Mouse (Mus musculus): ENCODE measurements around the gene Xntrpc. TPM values are rescaled to one million over a fixed set of nuclear protein-coding genes. Genes with fewer than 3 reads are reported as not detected.

Gene Xntrpc
- polyA plus RNA-seq (2017; shearing (Covaris generic)), result 0.99 TPM

GRCm38 (mm10) chr7:102065046-102065891 lies at the start of gene Xntrpc, which contains the start of the genes Rnf121 and Xndc1:
Gene Xntrpc, plus strand, starts transcription at chr7:102065713.
Gene Rnf121, minus strand, starts transcription at chr7:102065469.
Gene Xndc1, plus strand, starts transcription at chr7:102065511.

GRCm38 (mm10) chr7:102018590-102018989 lies 46.9 kb upstream of the Xntrpc start, which contains the start of gene Il18bp:
Gene Il18bp, minus strand, starts transcription at chr7:102018690.

GRCm38 (mm10) chr7:102082816-102083215 lies 17.3 kb downstream of the Xntrpc start, which contains the start of gene Trpc2:
Gene Trpc2, plus strand, starts transcription at chr7:102083116.

GRCm38 (mm10) chr7:102101487-102101886 lies 36.0 kb downstream of the Xntrpc start, which contains the start of gene Art1:
Gene Art1, plus strand, starts transcription at chr7:102101743.

GRCm38 (mm10) chr7:102109171-102109570 lies 43.7 kb downstream of the Xntrpc start, which contains the start of gene Art5:
Gene Art5, minus strand, starts transcription at chr7:102109489.

GRCm38 (mm10) chr7:102116579-102117331 lies 51.2 kb downstream of the Xntrpc start, which contains the start of gene Chrna10:
Gene Chrna10, minus strand, starts transcription at chr7:102116828.

Other genes with a start within 250 kb of the Xntrpc start
- gene Phox2a, start 247.4 kb upstream of the Xntrpc start, polyA plus RNA-seq (2017; shearing (Covaris generic)), result not detected
- 7.6 TPM for gene Inppl1, start 227.5 kb upstream of the Xntrpc start, polyA plus RNA-seq (2017; shearing (Covaris generic))
- gene Folr2, start 208.5 kb upstream of the Xntrpc start, polyA plus RNA-seq (2017; shearing (Covaris generic)), result 0.45 TPM
- gene Anapc15, start 202.0 kb upstream of the Xntrpc start, polyA plus RNA-seq (2017; shearing (Covaris generic)), result 45.9 TPM
- not detected for gene Folr1, start 194.9 kb upstream of the Xntrpc start, polyA plus RNA-seq (2017; shearing (Covaris generic))
- 138 TPM for gene Lamtor1, start 159.8 kb upstream of the Xntrpc start, polyA plus RNA-seq (2017; shearing (Covaris generic))
- 0.77 TPM for gene Tomt, start 159.4 kb upstream of the Xntrpc start, polyA plus RNA-seq (2017; shearing (Covaris generic))
- gene Lrrc51, start 131.8 kb upstream of the Xntrpc start, polyA plus RNA-seq (2017; shearing (Covaris generic)), result 3.8 TPM
- gene Numa1, start 131.6 kb upstream of the Xntrpc start, polyA plus RNA-seq (2017; shearing (Covaris generic)), result 153 TPM
- gene Il18bp, start 47.0 kb upstream of the Xntrpc start, polyA plus RNA-seq (2017; shearing (Covaris generic)), result 6.2 TPM
- gene Rnf121, start 244 bp upstream of the Xntrpc start, polyA plus RNA-seq (2017; shearing (Covaris generic)), result 21.9 TPM
- 29.7 TPM for gene Xndc1, start 202 bp upstream of the Xntrpc start, polyA plus RNA-seq (2017; shearing (Covaris generic))
- gene Trpc2, start 17.4 kb downstream of the Xntrpc start, polyA plus RNA-seq (2017; shearing (Covaris generic)), result not detected
- gene Art1, start 36.0 kb downstream of the Xntrpc start, polyA plus RNA-seq (2017; shearing (Covaris generic)), result 0.12 TPM
- gene Art5, start 43.8 kb downstream of the Xntrpc start, polyA plus RNA-seq (2017; shearing (Covaris generic)), result 0.92 TPM
- gene Chrna10, start 51.1 kb downstream of the Xntrpc start, polyA plus RNA-seq (2017; shearing (Covaris generic)), result not detected
- gene Nup98, start 144.5 kb downstream of the Xntrpc start, polyA plus RNA-seq (2017; shearing (Covaris generic)), result 29.6 TPM
- 46.9 TPM for gene Pgap2, start 144.5 kb downstream of the Xntrpc start, polyA plus RNA-seq (2017; shearing (Covaris generic))
- gene Rhog, start 190.3 kb downstream of the Xntrpc start, polyA plus RNA-seq (2017; shearing (Covaris generic)), result 280 TPM
- 86.5 TPM for gene Stim1, start 202.1 kb downstream of the Xntrpc start, polyA plus RNA-seq (2017; shearing (Covaris generic))